Mouse (Mus musculus): ENCODE measurements around the gene Tfb2m.

Tfb2m gene

DNA sequence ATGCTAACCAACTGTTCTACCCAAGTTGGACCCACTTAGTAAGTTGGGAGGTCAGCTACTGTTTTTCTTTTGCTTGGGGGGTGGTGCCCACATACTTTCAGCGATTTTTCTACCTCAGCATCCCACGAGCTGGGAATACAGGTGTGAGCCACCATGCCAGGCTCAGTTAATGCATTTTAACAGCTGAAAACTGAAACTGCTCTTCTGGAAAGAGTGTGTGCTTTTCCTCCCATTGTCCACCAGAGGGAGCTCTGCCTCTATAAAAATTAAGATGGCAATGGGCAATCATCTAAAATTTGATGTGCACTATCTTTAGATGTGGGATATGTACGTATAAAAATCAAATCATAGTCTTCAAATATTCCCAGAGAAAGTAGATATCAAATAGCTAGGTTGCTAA is 43.5 kb downstream of the Tfb2m start:
- DNase-seq (ENCODE audit: low spot score in 2 of 2): no peak

DNA sequence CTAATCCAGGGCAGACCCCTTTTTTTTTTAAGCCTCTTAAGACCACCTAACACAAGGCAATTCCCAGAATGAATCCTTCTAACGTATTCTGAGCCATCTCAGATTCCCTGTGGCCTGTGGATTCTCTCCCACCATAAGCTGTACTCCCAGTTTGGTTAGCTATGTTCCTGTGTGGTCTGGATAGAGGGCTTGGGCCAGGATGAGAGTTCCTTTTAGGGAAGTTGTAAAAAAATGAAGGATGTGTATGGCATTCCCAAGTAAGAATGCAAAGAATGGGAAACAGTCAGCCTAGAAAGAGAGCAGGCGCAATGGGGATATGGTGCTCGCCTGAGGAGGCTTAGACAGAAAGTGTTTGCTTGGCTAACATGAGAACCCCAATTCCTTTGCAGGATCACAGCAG is 46.8 kb downstream of the Tfb2m start:
- no peak for DNase-seq (ENCODE audit: low spot score in 2 of 2)

GRCm38 (mm10) chr1:179492908-179493307 is 53.2 kb downstream of the Tfb2m start:
- DNase-seq (ENCODE audit: low spot score in 2 of 2): no peak

DNA sequence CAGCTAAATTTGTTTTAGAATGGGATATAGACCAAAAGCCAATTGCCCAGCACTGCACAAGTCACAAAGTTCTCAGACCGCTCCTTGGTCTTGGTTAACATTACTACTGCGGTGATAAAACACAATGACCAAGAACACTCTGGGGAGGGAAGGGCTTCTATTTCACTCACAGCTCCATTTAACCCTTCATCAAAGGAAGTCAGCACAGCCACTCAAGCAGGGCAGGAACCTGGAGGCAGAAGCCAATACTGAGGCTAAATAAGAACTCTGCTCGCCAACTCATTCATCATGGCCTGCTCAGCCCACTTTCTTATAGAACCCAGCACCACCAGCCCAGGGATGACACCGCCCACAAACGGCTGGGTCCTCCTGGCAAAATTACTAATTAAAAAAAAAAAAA is 57.5 kb downstream of the Tfb2m start:
- no peak for DNase-seq (ENCODE audit: low spot score in 2 of 2)

GRCm38 (mm10) chr1:179487990-179488389 is 58.1 kb downstream of the Tfb2m start:
- no peak for DNase-seq (ENCODE audit: low spot score in 2 of 2)

DNA sequence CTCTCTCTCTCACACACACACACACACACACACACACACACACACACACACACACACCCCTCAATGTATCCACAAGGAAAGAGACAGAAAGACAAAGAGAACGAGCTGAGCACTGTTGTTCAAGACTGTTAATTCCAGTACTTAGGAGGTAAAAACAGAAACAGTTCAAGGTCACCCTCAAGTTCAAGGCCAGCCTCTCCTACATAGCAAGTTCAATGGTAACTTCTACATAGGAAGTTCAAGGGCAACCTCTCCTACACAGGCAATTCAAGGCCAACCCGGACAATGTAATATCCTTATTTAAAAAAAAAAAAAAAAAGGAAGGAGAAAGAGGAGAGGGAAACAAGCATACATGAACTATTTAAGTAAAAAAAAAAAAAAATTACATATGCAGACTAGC is 58.8 kb downstream of the Tfb2m start:
- no peak for DNase-seq (ENCODE audit: low spot score in 2 of 2)

- DNase-seq (ENCODE audit: low spot score in 2 of 2): no peak
Measured at GRCm38 (mm10) chr1:179485784-179486540, 60.1 kb downstream of the Tfb2m start.

- DNase-seq (ENCODE audit: low spot score in 2 of 2): no peak
Measured at GRCm38 (mm10) chr1:179480862-179481261, 65.2 kb downstream of the Tfb2m start.
